Mouse (Mus musculus) erythroblast, embryonic 14.5 days (primary cell): ENCODE data around the gene Tenm2. TPM values are rescaled to one million over a fixed set of nuclear protein-coding genes. Genes with fewer than 3 reads are reported as not detected.

ENCODE experiments used
- H3K27me3 ChIP-seq: 2 replicates; pipeline ENCODE4 v1.6.1; 2012; ENCODE audit warnings: inconsistent platforms; ENCODE audit not compliant: control insufficient read depth
- H3K36me3 ChIP-seq: 2 replicates; pipeline ENCODE4 v1.6.1; 2012; ENCODE audit warnings: mild to moderate bottlenecking, inconsistent platforms; ENCODE audit not compliant: control insufficient read depth
- H3K4me1 ChIP-seq: 2 replicates; pipeline ENCODE4 v1.6.1; 2012; ENCODE audit warnings: inconsistent platforms; ENCODE audit not compliant: control insufficient read depth
- H3K4me3 ChIP-seq: replicated peaks from 2 replicates; pipeline ENCODE3; 2012; ENCODE audit warnings: moderate library complexity, mild to moderate bottlenecking, inconsistent platforms
- H3K9me3 ChIP-seq: 2 replicates; pipeline ENCODE4 v1.6.1; 2012; ENCODE audit warnings: low read length, inconsistent platforms, mixed read lengths; ENCODE audit not compliant: control insufficient read depth
- GATA1 ChIP-seq: IDR thresholded peaks from 2 replicates; pipeline ENCODE4 v1.6.1; 2012; ENCODE audit warnings: low read length, inconsistent platforms, mixed read lengths
- TAL1 ChIP-seq: IDR thresholded peaks from 3 replicates; pipeline ENCODE4 v1.6.1; 2012; ENCODE audit warnings: low read length, inconsistent platforms, mixed read lengths
- polyA plus RNA-seq: library from polyadenylated mRNA; stranded (reverse); fragments of >175 nt; gene quantifications from 2 replicates; pipeline ENCODE4 v1.2.3, GENCODE M21; 2012

The Tenm2 gene
- polyA plus RNA-seq, 1 experiment: under 0.01 TPM

DNA sequence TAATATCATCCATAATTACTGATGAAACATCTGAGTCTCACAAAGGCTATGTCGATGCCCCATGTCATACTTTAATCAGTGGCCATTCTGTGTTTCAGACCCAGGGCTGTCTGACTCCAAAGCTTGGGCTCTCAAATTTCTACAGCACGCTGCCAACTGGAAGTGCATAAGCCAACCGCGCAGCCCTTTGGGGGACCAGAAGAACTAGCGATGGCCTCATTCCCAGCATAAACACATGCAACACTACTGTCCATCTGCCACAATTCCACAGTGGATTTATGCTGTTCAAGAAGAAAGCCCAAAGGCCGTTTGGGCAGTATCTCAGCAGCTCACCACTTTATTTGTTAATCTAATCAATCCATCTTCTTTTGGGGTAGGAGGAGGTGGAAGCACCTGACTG, 678.4 kb downstream of the Tenm2 start:
- Histone ChIP-seq H3K4me1 (no peaks in the 10 kb centered on the region), H3K9me3 (no peaks in the 10 kb centered on the region), H3K36me3 (no peaks in the 10 kb centered on the region), H3K27me3 (no peaks in the 10 kb centered on the region), H3K4me3 (no peak overlapping the region)
- TF ChIP-seq TAL1: no peak
- TF ChIP-seq GATA1: no peak

DNA sequence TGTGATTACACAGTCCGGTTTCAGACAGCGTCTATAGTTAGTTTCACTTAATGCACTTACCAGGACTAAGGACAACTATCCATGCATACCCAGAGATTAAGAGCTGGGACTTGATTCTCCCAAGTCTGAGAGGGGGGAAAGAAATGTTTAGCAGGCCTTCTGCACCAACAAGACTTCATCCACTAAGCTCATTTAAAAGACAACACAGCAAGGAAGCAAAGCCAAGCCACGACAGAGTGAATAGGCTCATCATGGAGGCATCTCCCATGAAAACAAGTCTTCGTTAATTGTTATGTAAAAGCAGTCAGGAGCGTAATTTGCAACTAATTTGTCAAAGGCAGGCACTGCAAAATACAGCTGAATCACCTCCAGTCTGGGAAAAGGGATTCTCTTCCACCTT, 682.5 kb downstream of the Tenm2 start:
- Histone ChIP-seq H3K27me3 (no peaks in the 10 kb centered on the region), H3K4me1 (no peaks in the 10 kb centered on the region), H3K36me3 (no peaks in the 10 kb centered on the region), H3K4me3 (no peak overlapping the region), H3K9me3 (peaks cover 3% of the 10 kb centered on the region)
- TF ChIP-seq TAL1 (no peak), GATA1 (no peak)

DNA sequence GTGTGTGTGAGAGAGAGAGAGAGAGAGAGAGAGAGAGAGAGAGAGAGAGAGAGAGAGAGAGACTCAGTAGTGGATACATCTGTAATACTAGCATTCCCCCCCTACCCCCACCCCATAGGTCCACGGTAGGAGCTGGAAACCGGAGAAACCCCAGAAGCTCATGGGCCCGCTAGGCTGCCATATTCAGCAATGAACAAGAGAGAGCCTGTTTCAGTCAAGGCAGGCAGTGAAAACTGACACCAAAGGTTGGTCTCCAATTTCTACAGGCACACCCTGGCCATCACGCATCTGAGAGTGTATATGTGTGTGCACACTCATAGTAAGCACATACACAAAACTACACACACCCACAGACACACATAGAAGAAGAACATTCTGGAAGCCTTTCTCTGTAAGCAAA, 685.1 kb downstream of the Tenm2 start:
- Histone ChIP-seq H3K4me1 (no peaks in the 10 kb centered on the region), H3K4me3 (no peak overlapping the region), H3K27me3 (no peaks in the 10 kb centered on the region), H3K9me3 (peaks cover 3% of the 10 kb centered on the region), H3K36me3 (no peaks in the 10 kb centered on the region)
- no peak for TF ChIP-seq GATA1
- no peak for TF ChIP-seq TAL1

- peaks cover 3% of the 10 kb centered on the region for H3K9me3 ChIP-seq
- H3K4me1 ChIP-seq: no peaks in the 10 kb centered on the region
- H3K27me3 ChIP-seq: no peaks in the 10 kb centered on the region
- H3K36me3 ChIP-seq: no peaks in the 10 kb centered on the region
- H3K4me3 ChIP-seq: no peak overlapping the region
- TF ChIP-seq TAL1: no peak
- TF ChIP-seq GATA1: no peak
These were observed 686.2 kb downstream of the Tenm2 start for GRCm38 (mm10) chr11:36549398-36550139.

DNA sequence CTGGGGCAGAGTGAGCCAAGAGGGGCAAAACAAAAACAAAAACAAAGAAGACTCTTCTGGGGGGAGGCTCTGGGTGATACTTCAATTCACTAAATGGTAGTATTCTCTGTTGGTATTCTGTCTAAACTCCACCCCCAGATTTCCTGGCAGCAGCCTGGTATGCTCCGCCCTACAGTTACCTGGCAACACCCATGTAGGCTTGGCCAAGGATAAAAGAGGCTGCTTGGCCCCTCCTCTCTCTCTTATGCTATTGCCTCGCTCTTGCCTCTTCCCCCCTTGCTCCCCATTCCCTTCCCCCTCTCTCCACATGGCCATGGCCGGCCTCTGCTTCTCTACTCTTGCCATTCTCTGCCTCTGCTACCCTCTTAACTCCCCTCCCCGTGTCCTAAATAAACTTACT, 687.6 kb downstream of the Tenm2 start:
- Histone ChIP-seq H3K4me3 (no peak overlapping the region), H3K4me1 (no peaks in the 10 kb centered on the region), H3K36me3 (no peaks in the 10 kb centered on the region), H3K9me3 (peaks cover 3% of the 10 kb centered on the region), H3K27me3 (no peaks in the 10 kb centered on the region)
- no peak for TF ChIP-seq TAL1
- no peak for TF ChIP-seq GATA1

DNA sequence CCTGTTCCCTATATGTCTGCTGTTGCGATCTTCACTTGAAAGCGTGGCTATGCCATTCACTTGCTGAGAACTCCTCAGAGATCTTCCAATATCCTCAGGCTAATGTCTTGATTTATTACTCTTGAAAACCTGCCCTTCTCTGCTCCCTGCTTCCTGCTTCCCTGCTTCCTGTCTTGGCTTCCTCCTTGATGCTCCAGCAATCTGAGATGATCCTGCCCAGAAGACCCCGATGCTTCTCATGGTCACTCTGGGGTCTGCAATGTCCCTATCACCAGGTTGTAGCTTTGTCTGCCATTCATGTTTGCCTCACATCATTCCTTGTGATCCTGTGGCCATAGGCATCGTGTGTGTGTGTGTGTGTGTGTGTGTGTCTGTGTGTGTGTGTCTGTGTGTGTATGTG, 697.6 kb downstream of the Tenm2 start:
- peaks cover 5% of the 10 kb centered on the region; the same call in 1 of the 2 replicates for H3K9me3 ChIP-seq
- no peak overlapping the region for H3K4me3 ChIP-seq
- no peaks in the 10 kb centered on the region for H3K27me3 ChIP-seq
- no peaks in the 10 kb centered on the region for H3K4me1 ChIP-seq
- no peak for TF ChIP-seq GATA1
- no peak for TF ChIP-seq TAL1
- no peaks in the 10 kb centered on the region for H3K36me3 ChIP-seq

DNA sequence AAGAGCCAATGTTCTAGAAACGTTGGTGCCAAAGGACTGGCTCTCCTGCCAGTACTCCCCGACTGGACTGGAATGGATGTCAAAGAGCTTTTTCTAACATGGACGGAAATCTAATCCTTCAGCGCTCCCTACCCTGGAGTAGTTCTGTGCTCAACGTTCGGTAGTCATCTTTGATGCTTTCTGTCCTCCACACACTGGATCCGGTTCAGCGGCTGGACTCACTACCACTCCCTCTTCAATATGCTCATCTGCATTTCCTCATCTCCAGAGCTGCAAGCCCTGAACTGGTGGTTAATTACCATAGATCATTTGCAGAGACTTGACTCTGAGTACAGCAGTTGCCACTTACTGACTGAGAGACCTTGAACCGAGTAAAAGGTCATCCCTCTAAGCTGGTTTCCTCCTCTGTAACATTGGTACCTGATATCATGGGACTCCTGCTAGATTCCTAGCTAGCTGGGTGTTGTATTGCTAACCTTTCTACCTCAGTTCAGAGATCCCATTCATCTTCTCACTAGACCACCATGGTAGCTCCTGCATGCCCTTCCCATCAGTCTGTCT, 698.1 kb downstream of the Tenm2 start:
- H3K4me3 ChIP-seq: no peak overlapping the region
- no peaks in the 10 kb centered on the region for H3K36me3 ChIP-seq
- peaks cover 5% of the 10 kb centered on the region; the same call in 1 of the 2 replicates for H3K9me3 ChIP-seq
- no peak for TF ChIP-seq GATA1
- no peak for TF ChIP-seq TAL1
- H3K4me1 ChIP-seq: no peaks in the 10 kb centered on the region
- no peaks in the 10 kb centered on the region for H3K27me3 ChIP-seq

DNA sequence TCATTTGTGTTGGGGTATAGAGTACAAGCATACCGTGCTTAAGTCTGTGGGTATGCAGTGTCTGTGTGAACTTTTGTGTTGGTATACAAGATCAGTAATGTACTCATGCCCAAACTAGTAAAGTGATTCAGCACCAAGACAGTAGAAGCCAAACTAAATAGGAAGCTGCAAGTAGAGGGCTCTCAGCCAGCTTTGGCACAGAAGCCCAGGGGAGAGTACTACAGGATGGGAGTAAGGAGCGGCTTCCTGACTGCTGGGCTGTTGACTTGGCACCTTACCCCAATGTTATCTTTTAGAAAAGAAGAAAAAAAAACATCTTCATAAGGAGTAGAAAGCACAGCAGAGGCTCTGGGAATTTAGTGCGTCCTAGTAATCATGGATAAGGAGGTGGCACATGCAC, 700.2 kb downstream of the Tenm2 start:
- peaks cover 2% of the 10 kb centered on the region; the same call in 1 of the 2 replicates for H3K9me3 ChIP-seq
- H3K4me1 ChIP-seq: no peaks in the 10 kb centered on the region
- no peaks in the 10 kb centered on the region for H3K36me3 ChIP-seq
- TF ChIP-seq TAL1: no peak
- no peak for TF ChIP-seq GATA1
- no peak overlapping the region for H3K4me3 ChIP-seq
- no peaks in the 10 kb centered on the region for H3K27me3 ChIP-seq

- H3K4me3 ChIP-seq: no peak overlapping the region
- no peaks in the 10 kb centered on the region for H3K4me1 ChIP-seq
- TF ChIP-seq TAL1 (no peak), GATA1 (no peak)
- no peaks in the 10 kb centered on the region for H3K36me3 ChIP-seq
- no peaks in the 10 kb centered on the region for H3K27me3 ChIP-seq
- H3K9me3 ChIP-seq: no peaks in the 10 kb centered on the region
These were observed 704.1 kb downstream of the Tenm2 start for GRCm38 (mm10) chr11:36531614-36532013.
